29 mouse cellular contexts compared by ENCODE assay signal in genomic region chr5:110276910-110277309, GRCm38 (mm10). TPM values are rescaled to one million over a fixed set of nuclear protein-coding genes. Genes with fewer than 3 reads are reported as not detected.
A peak's percentile ranks its signal among the peaks of the same experiment; 100 is the strongest.
DNase-seq lines count a peak whose midpoint lies in the region; ATAC-seq and TF ChIP-seq lines count a peak whose summit lies in the region.
"Had no signal": no experiment of that assay in that cellular context is flagged by ENCODE, and none has a peak within 500 bp of the region (broad histone marks: within the 10 kb centered on the region; RNA-seq: fewer than 3 reads in every experiment).

No protein-coding gene starts in this region.

- H3K4me2 ChIP-seq in embryonic facial prominence, embryonic 11.5 days (ENCODE audit: low read depth, low read length): no peak overlapping the region
- H3K4me2 ChIP-seq in kidney, embryonic 15.5 days: no peak overlapping the region
- no peak overlapping the region for H3K4me2 ChIP-seq in lung, embryonic 15.5 days
- no peak overlapping the region for H3K4me2 ChIP-seq in lung, postnatal 0 days (replicated peaks; ENCODE audit: low read depth, low read length)
- no peak overlapping the region for H3K4me2 ChIP-seq in stomach, postnatal 0 days (replicated peaks; ENCODE audit: low read depth)
- H3K4me2 ChIP-seq: hindbrain, embryonic 15.5 days; limb, embryonic 13.5 days; neural tube, embryonic 12.5 days had no signal

- no peak overlapping the region for H3K27ac ChIP-seq in embryonic facial prominence, embryonic 11.5 days (replicated peaks; ENCODE audit: low read depth, low read length)
- no peak overlapping the region for H3K27ac ChIP-seq in embryonic facial prominence, embryonic 10.5 days (replicated peaks)
- no peak overlapping the region for H3K27ac ChIP-seq in kidney, embryonic 15.5 days
- no peak overlapping the region for H3K27ac ChIP-seq in lung, embryonic 15.5 days
- H3K27ac ChIP-seq in lung, postnatal 0 days (ENCODE audit: low read length): no peak overlapping the region
- H3K27ac ChIP-seq in stomach, postnatal 0 days (replicated peaks): no peak overlapping the region
- H3K27ac ChIP-seq: forebrain, embryonic 10.5 days; hindbrain, embryonic 15.5 days; limb, embryonic 13.5 days; midbrain, embryonic 10.5 days; neural tube, embryonic 12.5 days had no signal

- no peaks in the 10 kb centered on the region for H3K27me3 ChIP-seq in embryonic facial prominence, embryonic 11.5 days (ENCODE audit: control insufficient read depth, insufficient read depth, low read length)
- no peaks in the 10 kb centered on the region for H3K27me3 ChIP-seq in embryonic facial prominence, embryonic 10.5 days (replicated peaks; ENCODE audit: low read depth, poor library complexity, severe bottlenecking)
- H3K27me3 ChIP-seq in kidney, embryonic 15.5 days: no peaks in the 10 kb centered on the region
- H3K27me3 ChIP-seq in lung, embryonic 15.5 days: no peaks in the 10 kb centered on the region
- H3K27me3 ChIP-seq in lung, postnatal 0 days (replicated peaks; ENCODE audit: insufficient read depth, low read length): no peaks in the 10 kb centered on the region
- no peaks in the 10 kb centered on the region for H3K27me3 ChIP-seq in stomach, postnatal 0 days (ENCODE audit: control insufficient read depth, insufficient read depth, low read length)
- H3K27me3 ChIP-seq: CH12.LX; hindbrain, embryonic 15.5 days; limb, embryonic 13.5 days; neural tube, embryonic 12.5 days had no signal

- no peaks in the 10 kb centered on the region for H3K4me1 ChIP-seq in embryonic facial prominence, embryonic 11.5 days (ENCODE audit: control insufficient read depth, insufficient read depth, low read length)
- H3K4me1 ChIP-seq in embryonic facial prominence, embryonic 10.5 days: no peaks in the 10 kb centered on the region
- no peaks in the 10 kb centered on the region for H3K4me1 ChIP-seq in kidney, embryonic 15.5 days
- H3K4me1 ChIP-seq in lung, embryonic 15.5 days: no peaks in the 10 kb centered on the region
- H3K4me1 ChIP-seq in lung, postnatal 0 days (ENCODE audit: insufficient read depth, low read depth, low read length): no peaks in the 10 kb centered on the region
- no peaks in the 10 kb centered on the region for H3K4me1 ChIP-seq in stomach, postnatal 0 days (replicated peaks; ENCODE audit: control insufficient read depth, insufficient read depth)
- H3K4me1 ChIP-seq: forebrain, embryonic 10.5 days; hindbrain, embryonic 15.5 days; limb, embryonic 13.5 days; midbrain, embryonic 10.5 days; neural tube, embryonic 12.5 days had no signal

- H3K9me3 ChIP-seq in embryonic facial prominence, embryonic 11.5 days (replicated peaks; ENCODE audit: control insufficient read depth, low read length): no peaks in the 10 kb centered on the region
- H3K9me3 ChIP-seq in embryonic facial prominence, embryonic 10.5 days: no peaks in the 10 kb centered on the region
- no peaks in the 10 kb centered on the region for H3K9me3 ChIP-seq in kidney, embryonic 15.5 days (replicated peaks)
- no peaks in the 10 kb centered on the region for H3K9me3 ChIP-seq in lung, embryonic 15.5 days
- no peaks in the 10 kb centered on the region for H3K9me3 ChIP-seq in lung, postnatal 0 days (ENCODE audit: low read length)
- no peaks in the 10 kb centered on the region for H3K9me3 ChIP-seq in stomach, postnatal 0 days (ENCODE audit: control insufficient read depth, low read length)
- H3K9me3 ChIP-seq: forebrain, embryonic 10.5 days; hindbrain, embryonic 15.5 days; limb, embryonic 13.5 days; midbrain, embryonic 10.5 days; neural tube, embryonic 12.5 days had no signal

- no peak overlapping the region for H3K4me3 ChIP-seq in embryonic facial prominence, embryonic 11.5 days (ENCODE audit: low read depth, low read length)
- no peak overlapping the region for H3K4me3 ChIP-seq in embryonic facial prominence, embryonic 10.5 days
- no peak overlapping the region for H3K4me3 ChIP-seq in kidney, embryonic 15.5 days (replicated peaks)
- no peak overlapping the region for H3K4me3 ChIP-seq in lung, embryonic 15.5 days
- no peak overlapping the region for H3K4me3 ChIP-seq in lung, postnatal 0 days (ENCODE audit: low read depth, low read length)
- H3K4me3 ChIP-seq in stomach, postnatal 0 days (ENCODE audit: low read depth, low read length): no peak overlapping the region
- H3K4me3 ChIP-seq: forebrain, embryonic 10.5 days; hindbrain, embryonic 15.5 days; limb, embryonic 13.5 days; midbrain, embryonic 10.5 days; myocyte; neural tube, embryonic 12.5 days had no signal

- no peak for TF ChIP-seq EP300 in lung, postnatal 0 days (IDR thresholded peaks at IDR 0.05)
- no peak for TF ChIP-seq EP300 in stomach, postnatal 0 days (optimal IDR thresholded peaks at IDR 0.05)

- no peaks in the 10 kb centered on the region for H3K36me3 ChIP-seq in embryonic facial prominence, embryonic 11.5 days (replicated peaks; ENCODE audit: control insufficient read depth, insufficient read depth, low read depth, low read length)
- no peaks in the 10 kb centered on the region for H3K36me3 ChIP-seq in embryonic facial prominence, embryonic 10.5 days (replicated peaks)
- H3K36me3 ChIP-seq in kidney, embryonic 15.5 days: no peaks in the 10 kb centered on the region
- H3K36me3 ChIP-seq in lung, embryonic 15.5 days: no peaks in the 10 kb centered on the region
- no peaks in the 10 kb centered on the region for H3K36me3 ChIP-seq in lung, postnatal 0 days (ENCODE audit: insufficient read depth, low read length)
- H3K36me3 ChIP-seq in stomach, postnatal 0 days (ENCODE audit: control insufficient read depth, insufficient read depth, low read length): no peaks in the 10 kb centered on the region
- H3K36me3 ChIP-seq: forebrain, embryonic 10.5 days; hindbrain, embryonic 15.5 days; limb, embryonic 13.5 days; midbrain, embryonic 10.5 days; neural tube, embryonic 12.5 days had no signal

- no peak for TF ChIP-seq CTCF in lung, postnatal 0 days (IDR thresholded peaks at IDR 0.05)
- TF ChIP-seq CTCF in stomach, postnatal 0 days (IDR thresholded peaks at IDR 0.05; ENCODE audit: low read depth): no peak

- no peak for DNase-seq in embryonic facial prominence, embryonic 11.5 days (ENCODE audit: low spot score)
- DNase-seq in embryonic facial prominence, embryonic 10.5 days (ENCODE audit: low spot score): no peak
- DNase-seq in kidney, postnatal 36 days: no peak
- DNase-seq in lung, postnatal 0 days (ENCODE audit: low spot score): no peak
- no peak for DNase-seq in stomach, postnatal 0 days (ENCODE audit: low spot score)
- no peak for DNase-seq in cerebellum, postnatal 10 days
- DNase-seq: adrenal gland, adult 2 months; adrenal gland, postnatal 36 days; cerebellum, adult 18-20 months; cerebellum, postnatal 14 days; forebrain, postnatal 0 days; gastrocnemius, postnatal 10 days; heart, postnatal 36 days; kidney, adult 18-20 months; kidney, postnatal 10 days; layer of hippocampus, adult 9-11 months; lung, adult 18-20 months; lung, postnatal 14 days; right cerebral cortex, postnatal 4 days had no signal

- peak; percentile 56 for ATAC-seq in embryonic facial prominence, embryonic 11.5 days (replicated peaks; ENCODE audit: insufficient number of reproducible peaks, low FRiP score, low TSS enrichment, low read depth)
- peak; percentile 60 for ATAC-seq in kidney, embryonic 15.5 days (replicated peaks; ENCODE audit: low FRiP score)
- 0 out of 2 replicates have a peak, but pooled peaks have one; percentile 31 for ATAC-seq in lung, embryonic 15.5 days (ENCODE audit: borderline replicate concordance, extremely low read depth, low FRiP score, low TSS enrichment)
- ATAC-seq in lung, postnatal 0 days: no peak
- ATAC-seq in stomach, postnatal 0 days (ENCODE audit: low FRiP score, low TSS enrichment): peak; percentile 29; the same call in 1 of the 2 replicates
- ATAC-seq: activated CD4-positive, CD25-positive, alpha-beta regulatory T cell, adult 4 months; forebrain, postnatal 0 days had no signal

- H3K9ac ChIP-seq in embryonic facial prominence, embryonic 11.5 days (replicated peaks; ENCODE audit: low read length): no peak overlapping the region
- no peak overlapping the region for H3K9ac ChIP-seq in kidney, embryonic 15.5 days
- no peak overlapping the region for H3K9ac ChIP-seq in lung, embryonic 15.5 days
- H3K9ac ChIP-seq in lung, postnatal 0 days (replicated peaks; ENCODE audit: low read depth): no peak overlapping the region
- no peak overlapping the region for H3K9ac ChIP-seq in stomach, postnatal 0 days (ENCODE audit: low read length)
- H3K9ac ChIP-seq: forebrain, postnatal 0 days; hindbrain, embryonic 15.5 days; limb, embryonic 13.5 days; neural tube, embryonic 12.5 days had no signal

- 100% methylated on average over 1 of the region's 1 CpGs for WGBS in embryonic facial prominence, embryonic 11.5 days
- WGBS in embryonic facial prominence, embryonic 10.5 days: 85% methylated on average over 1 of the region's 1 CpGs
- 84% methylated on average over 1 of the region's 1 CpGs for WGBS in kidney, embryonic 15.5 days
- WGBS in lung, embryonic 15.5 days: 80% methylated on average over 1 of the region's 1 CpGs
- 84% methylated on average over 1 of the region's 1 CpGs for WGBS in lung, postnatal 0 days
- 93% methylated on average over 1 of the region's 1 CpGs for WGBS in stomach, postnatal 0 days

RNA-seq across cellular contexts. Expression of gene Pgam5, which starts 7.2 kb away (rescaled TPM):
- 83.6 and 86.2 TPM in 2 replicates for polyA plus RNA-seq in embryonic facial prominence, embryonic 11.5 days (2014; fragmentation: Nextera tagmentation; extraction: Ambion mirVana)
- 95.3 and 96.3 TPM in 2 replicates for polyA plus RNA-seq in embryonic facial prominence, embryonic 10.5 days (2016; fragmentation: Nextera tagmentation; extraction: Ambion mirVana)
- 67.6 and 68.1 TPM in 2 replicates for polyA plus RNA-seq in kidney, embryonic 15.5 days (2015; fragmentation: Nextera tagmentation; extraction: Ambion mirVana)
- polyA plus RNA-seq in lung, embryonic 15.5 days (2015; fragmentation: Nextera tagmentation; extraction: Ambion mirVana): 57.5 and 57.9 TPM in 2 replicates
- polyA plus RNA-seq in lung, postnatal 0 days (2015; fragmentation: Nextera tagmentation; extraction: Ambion mirVana): 32.0 and 33.6 TPM in 2 replicates
- polyA plus RNA-seq in stomach, postnatal 0 days (2015; fragmentation: Nextera tagmentation; extraction: Ambion mirVana): 31.4 and 31.8 TPM in 2 replicates

RNA-seq across cellular contexts. Expression of gene Pxmp2, which starts 9.1 kb away (rescaled TPM):
- polyA plus RNA-seq in embryonic facial prominence, embryonic 11.5 days (2014; fragmentation: Nextera tagmentation; extraction: Ambion mirVana): 7.8 and 9.7 TPM in 2 replicates
- polyA plus RNA-seq in embryonic facial prominence, embryonic 10.5 days (2016; fragmentation: Nextera tagmentation; extraction: Ambion mirVana): 10.6 and 12.4 TPM in 2 replicates
- polyA plus RNA-seq in kidney, embryonic 15.5 days (2015; fragmentation: Nextera tagmentation; extraction: Ambion mirVana): 17.7 and 20.4 TPM in 2 replicates
- polyA plus RNA-seq in lung, embryonic 15.5 days (2015; fragmentation: Nextera tagmentation; extraction: Ambion mirVana): 11.3 and 12.8 TPM in 2 replicates
- 12.8 and 14.4 TPM in 2 replicates for polyA plus RNA-seq in lung, postnatal 0 days (2015; fragmentation: Nextera tagmentation; extraction: Ambion mirVana)
- polyA plus RNA-seq in stomach, postnatal 0 days (2015; fragmentation: Nextera tagmentation; extraction: Ambion mirVana): 3.8 and 6.1 TPM in 2 replicates

RNA-seq across cellular contexts. Expression of gene Pole, which starts 9.2 kb away (rescaled TPM):
- polyA plus RNA-seq in embryonic facial prominence, embryonic 11.5 days (2014; fragmentation: Nextera tagmentation; extraction: Ambion mirVana): 41.0 and 46.1 TPM in 2 replicates
- 47.5 and 54.1 TPM in 2 replicates for polyA plus RNA-seq in embryonic facial prominence, embryonic 10.5 days (2016; fragmentation: Nextera tagmentation; extraction: Ambion mirVana)
- polyA plus RNA-seq in kidney, embryonic 15.5 days (2015; fragmentation: Nextera tagmentation; extraction: Ambion mirVana): 32.9 and 33.1 TPM in 2 replicates
- polyA plus RNA-seq in lung, embryonic 15.5 days (2015; fragmentation: Nextera tagmentation; extraction: Ambion mirVana): 35.2 and 36.0 TPM in 2 replicates
- polyA plus RNA-seq in lung, postnatal 0 days (2015; fragmentation: Nextera tagmentation; extraction: Ambion mirVana): 2.2 and 2.4 TPM in 2 replicates
- polyA plus RNA-seq in stomach, postnatal 0 days (2015; fragmentation: Nextera tagmentation; extraction: Ambion mirVana): 4.1 and 4.7 TPM in 2 replicates

RNA-seq across cellular contexts. Expression of gene Ankle2, which starts 46.1 kb away (rescaled TPM):
- 44.8 and 46.1 TPM in 2 replicates for polyA plus RNA-seq in embryonic facial prominence, embryonic 11.5 days (2014; fragmentation: Nextera tagmentation; extraction: Ambion mirVana)
- polyA plus RNA-seq in embryonic facial prominence, embryonic 10.5 days (2016; fragmentation: Nextera tagmentation; extraction: Ambion mirVana): 32.7 and 34.7 TPM in 2 replicates
- polyA plus RNA-seq in kidney, embryonic 15.5 days (2015; fragmentation: Nextera tagmentation; extraction: Ambion mirVana): 29.7 and 32.2 TPM in 2 replicates
- 26.6 and 29.2 TPM in 2 replicates for polyA plus RNA-seq in lung, embryonic 15.5 days (2015; fragmentation: Nextera tagmentation; extraction: Ambion mirVana)
- polyA plus RNA-seq in lung, postnatal 0 days (2015; fragmentation: Nextera tagmentation; extraction: Ambion mirVana): 15.5 and 18.0 TPM in 2 replicates
- 11.2 and 11.7 TPM in 2 replicates for polyA plus RNA-seq in stomach, postnatal 0 days (2015; fragmentation: Nextera tagmentation; extraction: Ambion mirVana)
